ENCODE assay signal across 8 mouse cellular contexts in genomic region chr1:188993218-188993617, GRCm38 (mm10). TPM values are rescaled to one million over a fixed set of nuclear protein-coding genes. Genes with fewer than 3 reads are reported as not detected.
A peak's percentile ranks its signal among the peaks of the same experiment; 100 is the strongest.
DNase-seq lines count a peak whose midpoint lies in the region; ATAC-seq and TF ChIP-seq lines count a peak whose summit lies in the region.

No protein-coding gene starts in this region.

- 55% methylated on average over 4 of the region's 4 CpGs for WGBS in limb, embryonic 14.5 days
- WGBS in forebrain, embryonic 10.5 days, result 50% methylated on average over 4 of the region's 4 CpGs

- no peaks in the 10 kb centered on the region for H3K27me3 ChIP-seq in limb, embryonic 14.5 days (ENCODE audit: control insufficient read depth, insufficient read depth, low read length)
- no peaks in the 10 kb centered on the region for H3K27me3 ChIP-seq in forebrain, embryonic 10.5 days (ENCODE audit: poor library complexity, severe bottlenecking)

- H3K4me3 ChIP-seq in limb, embryonic 14.5 days (replicated peaks; ENCODE audit: low read length), result no peak overlapping the region
- no peak overlapping the region for H3K4me3 ChIP-seq in forebrain, embryonic 10.5 days

- H3K9me3 ChIP-seq in limb, embryonic 14.5 days (ENCODE audit: control insufficient read depth, low read length), result no peaks in the 10 kb centered on the region
- no peaks in the 10 kb centered on the region for H3K9me3 ChIP-seq in forebrain, embryonic 10.5 days

- peak; percentile 66 for ATAC-seq in granulocyte monocyte progenitor cell, adult 5-6 weeks (replicated peaks; ENCODE audit: poor library complexity, severe bottlenecking)
- no peak for ATAC-seq in limb, embryonic 14.5 days (ENCODE audit: low FRiP score, low read depth)

- H3K27ac ChIP-seq in limb, embryonic 14.5 days (replicated peaks; ENCODE audit: low read depth, low read length), result no peak overlapping the region
- no peak overlapping the region for H3K27ac ChIP-seq in forebrain, embryonic 10.5 days

- no peak for TF ChIP-seq POLR2A in limb, embryonic 14.5 days (IDR thresholded peaks at IDR 0.05; ENCODE audit: borderline replicate concordance, extremely low read depth, insufficient read depth, insufficient read length)

- peaks cover 71% of the 10 kb centered on the region for H3K36me3 ChIP-seq in limb, embryonic 14.5 days (ENCODE audit: control insufficient read depth, insufficient read depth, low read length)
- peaks cover 93% of the 10 kb centered on the region for H3K36me3 ChIP-seq in forebrain, embryonic 10.5 days (replicated peaks)

- peak; percentile 27 to 42 for DNase-seq in heart, postnatal 10 days
- no peak for DNase-seq in heart, postnatal 25 days (ENCODE audit: low spot score)
- peak; percentile 53 for DNase-seq in CD4-positive helper T cell, adult 2 months (ENCODE audit: low read depth, low spot score)
- peak; percentile 27 for DNase-seq in T-cell, adult 2 months (ENCODE audit: low spot score)
- DNase-seq in limb, embryonic 14.5 days (ENCODE audit: low spot score), result peak; percentile 40
- DNase-seq in right cerebral cortex, postnatal 14 days, result peak; percentile 42
- DNase-seq in forebrain, embryonic 10.5 days (ENCODE audit: extremely low spot score, low spot score), result no peak

- no peaks in the 10 kb centered on the region for H3K4me1 ChIP-seq in limb, embryonic 14.5 days (ENCODE audit: control insufficient read depth, insufficient read depth, low read length)
- H3K4me1 ChIP-seq in forebrain, embryonic 10.5 days, result no peaks in the 10 kb centered on the region

- intact Hi-C loops in heart, postnatal 10 days (cut with DNase I), result no loop called here
- intact Hi-C loops in heart, postnatal 25 days (cut with DNase I), result no loop called here

- H3K4me2 ChIP-seq in limb, embryonic 14.5 days (replicated peaks; ENCODE audit: low read depth, low read length, severe bottlenecking), result no peak overlapping the region

- no peak overlapping the region for H3K9ac ChIP-seq in limb, embryonic 14.5 days (ENCODE audit: low read depth, low read length, severe bottlenecking)

RNA-seq across cellular contexts. Expression of gene Kctd3, which starts 14.4 kb away (rescaled TPM):
- total RNA-seq in heart, postnatal 10 days (2021), result 10 to 100 TPM; 38.0 to 40.2 TPM
- total RNA-seq in heart, postnatal 25 days (2021), result 10 to 100 TPM; 24.8 to 30.8 TPM
- total RNA-seq in granulocyte monocyte progenitor cell, adult 5-6 weeks (2014; fragmentation: Nextera tagmentation), result 10.5 and 19.1 TPM in 2 replicates
- total RNA-seq in granulocyte monocyte progenitor cell, adult 5-6 weeks (2017), result 17.5 and 21.8 TPM in 2 replicates
- polyA plus RNA-seq in limb, embryonic 14.5 days (2012; rRNA removed), result 61.8 and 79.0 TPM in 2 replicates
- polyA plus RNA-seq in limb, embryonic 14.5 days (2014; fragmentation: Nextera tagmentation; extraction: Ambion mirVana), result 35.4 and 38.3 TPM in 2 replicates
- polyA plus RNA-seq in forebrain, embryonic 10.5 days (2016; fragmentation: Nextera tagmentation; extraction: Ambion mirVana), result 27.4 and 27.9 TPM in 2 replicates

Comparison
In these comparisons a context has a peak if more than half of its experiments do, and no peak if none do; other contexts are left out.
1. DNase-seq: peak in heart, postnatal 10 days (2 of 2), CD4-positive helper T cell, adult 2 months (single experiment), T-cell, adult 2 months (single experiment), limb, embryonic 14.5 days (single experiment) and right cerebral cortex, postnatal 14 days (single experiment); none in heart, postnatal 25 days (single experiment) and forebrain, embryonic 10.5 days (single experiment).